Mouse (Mus musculus) CD4-positive helper T cell, adult 2 months (primary cell): ENCODE results near the gene Kcna5.

ENCODE experiments used
- DNase-seq: peaks from one replicate; pipeline ENCODE4 v3.0.0-alpha.2; 2012; ENCODE audit warnings: low read depth, missing footprints, low spot score

Kcna5 gene

GRCm38 (mm10) chr6:126535208-126535910 is at the start of gene Kcna5:
Kcna5 (minus strand) TSS chr6:126535412.
- no peak for DNase-seq

DNA sequence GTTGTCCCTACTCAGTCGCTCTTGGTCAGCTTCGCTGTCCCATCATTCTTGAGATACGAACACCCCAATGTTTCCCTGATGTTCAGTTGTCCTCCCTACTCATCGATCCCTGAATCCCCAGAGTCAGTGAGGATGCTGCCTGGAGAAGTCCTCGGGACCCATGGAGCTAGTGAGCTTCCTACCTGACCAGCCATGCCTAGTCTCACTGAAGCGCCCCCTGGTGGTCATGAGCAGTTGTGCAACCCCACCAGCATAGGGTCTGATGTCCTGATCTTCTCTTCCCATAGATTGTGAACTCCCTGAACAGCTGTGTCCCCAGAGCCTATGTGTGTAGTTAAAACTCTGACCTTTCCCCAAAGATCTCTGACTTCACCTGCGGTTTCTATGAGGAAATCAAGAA is 47.9 kb upstream of the Kcna5 start:
- no peak for DNase-seq

GRCm38 (mm10) chr6:126581632-126582031 is 46.4 kb upstream of the Kcna5 start:
- no peak for DNase-seq

DNA sequence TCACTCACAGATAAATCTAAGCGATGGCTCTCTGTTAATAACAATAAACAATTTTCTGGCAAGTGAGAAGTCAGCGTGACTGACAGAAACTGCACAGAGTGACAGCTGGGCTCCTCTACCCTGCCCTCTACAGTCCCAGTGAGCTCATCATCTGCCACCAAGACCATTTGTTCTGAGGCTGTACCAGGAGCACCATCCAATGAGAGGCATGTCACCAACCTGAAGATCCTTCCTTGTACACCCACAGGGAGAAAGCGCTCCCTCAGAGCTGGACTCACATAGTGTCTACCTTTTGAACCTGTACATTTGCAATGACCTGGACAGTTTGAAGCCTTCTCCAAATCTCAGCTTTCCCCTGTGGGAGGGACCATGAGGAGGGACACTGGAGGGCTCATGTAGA is 45.4 kb upstream of the Kcna5 start:
- no peak for DNase-seq

DNA sequence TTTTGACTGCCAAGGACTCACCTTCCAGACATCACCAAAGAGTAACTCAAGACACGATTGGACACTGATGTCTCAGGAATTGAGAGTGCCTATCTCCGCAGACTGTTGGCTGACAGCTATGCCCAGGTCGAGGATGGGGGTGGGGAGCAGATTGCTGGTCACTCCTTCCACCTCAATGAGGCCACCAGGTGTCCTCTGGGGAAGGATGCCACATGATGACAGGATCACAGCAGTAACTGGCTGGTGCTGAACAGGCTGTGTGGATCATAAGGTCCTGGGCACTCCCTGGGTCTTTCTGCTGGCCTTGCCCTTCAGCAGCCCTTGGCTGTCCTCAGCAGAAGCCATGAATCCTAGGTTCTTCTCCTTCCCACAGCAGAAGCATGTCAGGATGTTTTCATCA is 42.2 kb upstream of the Kcna5 start:
- DNase-seq, result no peak

DNA sequence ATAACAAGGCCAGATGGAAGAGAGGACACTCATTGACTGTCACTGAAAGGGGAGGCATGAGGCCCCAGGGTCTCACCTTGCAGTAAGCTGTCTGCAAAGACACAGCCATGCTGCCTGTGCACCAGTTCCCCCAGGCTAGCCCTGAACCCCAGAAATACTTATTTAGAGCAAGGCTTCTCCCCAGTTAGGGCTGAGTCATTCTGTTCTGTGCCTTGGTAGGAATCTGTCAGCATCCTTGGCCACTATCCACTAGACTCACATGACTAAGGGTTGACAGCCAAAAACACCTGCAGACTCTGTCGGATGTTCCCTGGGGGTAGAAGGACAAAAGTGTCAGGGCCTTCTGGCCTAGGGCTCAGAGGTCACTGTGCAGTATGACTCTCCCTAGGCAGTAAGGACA is 41.4 kb upstream of the Kcna5 start:
- DNase-seq, result no peak

- no peak for DNase-seq
These were observed 39.6 kb upstream of the Kcna5 start for GRCm38 (mm10) chr6:126574778-126575177.

DNA sequence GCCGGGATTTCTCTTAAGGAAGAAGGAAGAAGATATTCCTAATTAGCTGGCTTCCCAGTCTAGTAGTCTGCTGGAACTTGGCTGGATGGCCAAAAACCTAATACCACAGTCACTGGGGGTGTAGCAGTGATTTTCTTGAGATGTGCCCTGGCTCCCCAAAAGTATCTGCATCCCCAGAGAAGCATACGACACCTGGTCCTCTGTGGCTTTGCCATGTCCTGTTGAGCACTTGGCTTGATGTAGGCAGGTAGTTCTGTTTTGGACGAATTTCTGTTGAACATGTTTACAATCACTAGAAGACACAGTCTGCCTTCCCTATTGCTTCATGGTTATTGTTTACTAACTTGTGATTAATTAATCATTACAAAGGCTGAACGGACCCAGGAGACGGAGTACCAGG is 37.8 kb upstream of the Kcna5 start:
- DNase-seq, result no peak

- DNase-seq, result no peak
These were observed 34.6 kb upstream of the Kcna5 start for GRCm38 (mm10) chr6:126569809-126570208.

DNA sequence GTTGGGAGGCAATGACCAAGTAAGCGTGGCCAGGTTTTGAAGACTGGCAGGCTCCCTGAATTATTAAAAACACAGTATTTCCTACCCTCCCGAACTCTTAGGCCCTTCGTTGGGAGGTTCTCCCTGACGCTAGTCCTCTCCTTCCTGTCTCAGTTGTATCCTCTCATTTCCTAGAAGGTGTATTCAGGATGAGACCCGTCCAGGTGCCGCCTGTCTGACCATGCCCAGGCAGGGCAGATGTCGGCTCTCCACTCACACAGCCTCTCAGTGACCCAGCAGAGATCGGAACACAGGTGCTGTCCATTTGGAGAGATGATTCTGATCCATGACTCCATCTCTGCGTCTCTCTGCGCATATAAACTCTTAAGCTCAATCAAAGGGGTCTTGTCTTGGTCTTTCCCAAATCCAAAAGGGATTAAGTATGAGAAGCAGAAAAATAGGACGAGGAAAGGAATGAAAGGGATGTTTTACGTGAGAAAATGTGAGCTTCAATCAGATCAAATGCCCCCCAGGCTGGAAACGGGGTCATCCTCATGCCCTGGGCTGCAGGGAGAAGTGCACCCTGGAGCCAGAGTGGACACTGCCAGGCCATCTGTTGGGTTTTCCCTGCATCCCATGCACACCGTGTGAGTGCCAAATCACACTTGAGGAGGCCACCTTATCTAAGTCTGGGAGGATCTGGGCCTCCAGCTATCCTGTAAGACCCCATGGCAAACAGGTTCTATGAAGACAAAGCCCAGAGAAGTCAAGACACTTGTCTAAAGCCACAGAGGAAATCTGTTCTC is 33.0 kb upstream of the Kcna5 start:
- no peak for DNase-seq

DNA sequence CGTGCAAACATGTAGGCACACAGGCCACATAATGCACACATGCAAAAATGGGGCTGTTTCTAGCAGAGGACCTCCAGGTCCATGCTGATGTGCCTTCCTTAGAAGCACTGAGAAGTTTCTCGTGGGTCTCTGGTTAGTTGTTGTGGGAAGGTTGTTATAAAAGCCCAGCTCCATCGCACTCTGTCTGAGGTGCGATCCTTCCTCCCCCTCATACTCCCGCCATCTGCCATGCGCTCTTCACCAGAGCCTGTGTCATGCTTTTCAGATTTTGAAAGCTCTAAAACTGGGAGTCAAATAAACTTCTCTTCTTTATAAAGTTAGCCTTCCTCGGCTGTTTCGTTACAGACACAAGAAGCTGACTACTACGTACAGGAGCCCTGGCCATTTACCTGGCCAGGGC is 32.1 kb upstream of the Kcna5 start:
- DNase-seq, result no peak

DNA sequence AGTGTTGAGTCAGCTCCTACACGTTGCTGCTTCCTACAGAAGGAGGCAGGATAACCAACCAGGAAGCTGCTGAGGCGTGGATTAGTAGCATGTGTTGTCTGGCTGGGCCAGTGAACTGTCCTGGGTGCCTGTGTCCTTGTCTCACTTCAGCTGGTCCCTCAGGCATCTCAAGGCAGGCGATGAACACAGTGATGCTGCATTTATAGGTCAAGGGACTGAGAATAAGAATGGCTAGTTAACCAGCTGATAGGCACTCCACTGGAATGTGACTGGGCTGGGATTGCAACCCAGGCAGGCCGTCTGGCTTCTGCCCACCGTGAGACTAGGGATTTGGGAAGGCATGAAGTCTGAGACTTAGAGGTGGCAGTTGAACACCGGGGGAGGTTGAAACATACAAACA is 29.2 kb upstream of the Kcna5 start:
- DNase-seq, result no peak

GRCm38 (mm10) chr6:126563898-126564297 is 28.7 kb upstream of the Kcna5 start:
- DNase-seq, result peak; percentile 27

DNA sequence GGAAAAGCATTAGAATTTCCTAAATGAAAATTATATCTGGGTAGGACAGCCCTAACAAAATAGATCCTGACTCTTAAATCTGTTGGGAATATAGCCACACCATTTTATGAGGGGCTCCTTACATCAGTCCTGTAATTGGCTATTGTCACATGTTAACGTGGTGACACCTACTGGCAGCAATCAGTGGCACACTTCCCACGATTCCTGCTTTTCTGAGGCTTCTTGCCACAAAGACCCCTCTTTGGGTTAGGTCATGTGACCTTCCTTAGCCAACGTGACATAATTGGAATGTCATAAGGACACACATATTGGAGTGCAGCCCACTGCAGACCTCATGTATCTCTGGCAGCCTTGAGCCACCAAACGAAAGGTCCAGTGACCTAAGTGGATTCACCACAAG is 26.5 kb upstream of the Kcna5 start:
- DNase-seq, result no peak

- DNase-seq, result no peak
These were observed 25.5 kb upstream of the Kcna5 start for GRCm38 (mm10) chr6:126560696-126561095.

DNA sequence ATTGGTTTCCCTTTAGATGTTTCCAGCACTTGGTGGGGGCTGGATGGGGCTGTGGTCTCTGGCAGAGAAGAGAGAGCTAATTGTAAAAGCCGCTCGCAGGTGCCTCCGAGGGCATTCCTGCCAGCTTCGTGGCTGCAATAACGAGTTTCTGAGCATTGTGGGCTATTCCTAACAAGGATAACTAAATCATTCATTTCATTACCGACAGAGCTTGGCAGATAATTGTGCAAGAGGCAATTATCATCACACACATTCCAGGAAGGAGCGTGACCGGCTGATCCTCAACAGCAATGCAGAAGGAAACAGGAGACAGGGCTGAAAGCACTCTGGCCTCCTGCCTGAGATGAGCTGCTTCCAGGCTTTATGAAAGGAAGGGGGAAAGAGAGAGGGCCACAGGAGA is 24.8 kb upstream of the Kcna5 start:
- DNase-seq, result no peak

GRCm38 (mm10) chr6:126558276-126558675 is 23.1 kb upstream of the Kcna5 start:
- no peak for DNase-seq

GRCm38 (mm10) chr6:126553812-126554211 is 18.6 kb upstream of the Kcna5 start:
- DNase-seq, result no peak

DNA sequence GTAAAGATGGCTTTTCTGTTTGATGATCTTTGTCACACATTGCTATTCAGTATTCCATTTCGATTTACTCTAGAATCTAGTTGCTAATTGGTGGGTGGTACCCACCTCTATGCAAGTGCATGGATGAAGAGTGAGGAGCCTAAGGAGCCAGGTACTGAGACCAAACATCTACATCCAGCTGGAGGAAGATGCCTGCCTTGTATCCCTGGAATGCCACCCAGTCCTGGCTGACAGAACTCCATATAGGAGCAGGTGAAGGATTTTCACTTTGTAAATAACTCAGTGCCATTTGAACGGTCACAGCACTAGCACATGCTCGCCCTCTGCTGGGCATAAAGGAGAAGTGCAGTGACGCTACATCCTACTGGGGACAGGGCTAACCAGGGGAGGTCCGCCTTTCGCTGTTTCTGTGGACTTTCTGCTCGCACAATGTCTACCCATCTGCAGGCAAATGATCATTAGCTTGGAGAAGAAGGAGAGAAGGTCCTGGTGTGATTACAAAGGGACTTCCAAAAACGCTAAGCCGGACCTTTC is 16.7 kb upstream of the Kcna5 start:
- DNase-seq, result peak; percentile 11

GRCm38 (mm10) chr6:126544107-126545036 is 9.2 kb upstream of the Kcna5 start:
- no peak for DNase-seq

DNA sequence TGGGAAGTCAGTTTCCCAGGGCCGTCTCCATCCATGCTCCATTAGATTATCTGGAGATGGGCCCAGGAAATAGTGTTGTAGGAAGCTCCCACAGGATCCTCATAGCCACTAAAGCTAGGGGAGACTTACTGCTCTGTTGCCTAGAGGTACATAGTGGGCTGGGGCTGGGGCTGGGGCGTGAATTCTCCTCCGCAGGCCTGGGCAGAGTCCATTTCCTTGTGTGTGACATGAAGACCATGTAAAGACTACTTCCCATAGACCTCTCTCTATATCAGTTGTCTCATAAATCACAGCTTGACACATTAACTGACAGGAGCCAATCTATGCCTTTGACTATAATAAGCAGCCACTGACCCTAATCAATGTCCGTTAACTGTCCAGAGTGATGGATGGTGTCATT is 7.5 kb upstream of the Kcna5 start:
- DNase-seq, result no peak

GRCm38 (mm10) chr6:126537512-126537911 is 2.3 kb upstream of the Kcna5 start:
- DNase-seq, result no peak
